ENCODE assay signal across 8 mouse cellular contexts in the genomic region with DNA sequence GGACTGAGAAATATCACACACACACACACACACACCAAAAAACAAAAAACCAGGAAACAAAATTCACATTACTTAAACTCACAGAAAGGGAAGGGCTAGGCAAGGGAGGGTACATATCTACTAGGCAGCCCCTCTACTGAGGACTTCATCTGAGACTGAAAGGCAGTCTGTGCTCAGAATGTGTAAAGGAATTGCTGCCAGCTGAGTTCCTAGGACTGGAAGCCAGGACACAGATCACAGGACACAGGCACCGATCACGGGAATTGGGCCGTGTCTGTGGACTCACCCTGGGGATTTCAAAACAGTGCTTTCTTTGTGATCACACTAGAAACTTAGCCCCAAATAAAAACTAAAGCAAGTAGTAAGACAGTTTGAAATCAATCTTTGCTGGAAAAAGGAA. TPM values are rescaled to one million over a fixed set of nuclear protein-coding genes. Genes with fewer than 3 reads are reported as not detected.
DNase-seq lines count a peak whose midpoint lies in the region; ATAC-seq lines count a peak whose summit lies in the region.

No protein-coding gene starts in this region.

- H3K4me1 ChIP-seq in forebrain, embryonic 10.5 days = peaks cover 37% of the 10 kb centered on the region
- H3K4me1 ChIP-seq in forebrain, embryonic 11.5 days (replicated peaks; ENCODE audit: control insufficient read depth, insufficient read depth, low read length) = 0 out of 2 replicates have a peak, but pooled peaks cover 2% of the 10 kb centered on the region
- H3K4me1 ChIP-seq in forebrain, embryonic 14.5 days (ENCODE audit: control insufficient read depth, insufficient read depth, low read length) = peaks cover 4% of the 10 kb centered on the region; the same call in 1 of the 2 replicates
- 0 out of 2 replicates have a peak, but pooled peaks cover 17% of the 10 kb centered on the region for H3K4me1 ChIP-seq in hindbrain, embryonic 14.5 days (replicated peaks; ENCODE audit: control insufficient read depth, insufficient read depth, low read length)
- H3K4me1 ChIP-seq in midbrain, embryonic 11.5 days (ENCODE audit: control insufficient read depth, insufficient read depth, low read length) = peaks cover 9% of the 10 kb centered on the region; the same call in 1 of the 2 replicates

- WGBS in forebrain, embryonic 10.5 days = 30% methylated on average over 3 of the region's 3 CpGs
- 31% methylated on average over 3 of the region's 3 CpGs for WGBS in forebrain, embryonic 11.5 days
- 27% methylated on average over 3 of the region's 3 CpGs for WGBS in forebrain, embryonic 14.5 days
- 23% methylated on average over 3 of the region's 3 CpGs for WGBS in hindbrain, embryonic 14.5 days
- 28% methylated on average over 3 of the region's 3 CpGs for WGBS in midbrain, embryonic 11.5 days

- peak overlapping the region; percentile 61 for H3K27ac ChIP-seq in forebrain, embryonic 10.5 days
- no peak overlapping the region for H3K27ac ChIP-seq in forebrain, embryonic 11.5 days (ENCODE audit: low read depth, low read length)
- no peak overlapping the region for H3K27ac ChIP-seq in forebrain, embryonic 14.5 days (ENCODE audit: low read depth, low read length)
- 0 out of 2 replicates have a peak overlapping the region, but pooled peaks have one; percentile 57 for H3K27ac ChIP-seq in hindbrain, embryonic 14.5 days
- H3K27ac ChIP-seq in midbrain, embryonic 11.5 days (ENCODE audit: low read depth, low read length) = no peak overlapping the region

- H3K9me3 ChIP-seq in forebrain, embryonic 10.5 days = no peaks in the 10 kb centered on the region
- H3K9me3 ChIP-seq in forebrain, embryonic 11.5 days (ENCODE audit: control insufficient read depth, low read length) = no peaks in the 10 kb centered on the region
- no peaks in the 10 kb centered on the region for H3K9me3 ChIP-seq in forebrain, embryonic 14.5 days (replicated peaks; ENCODE audit: control insufficient read depth, low read length)
- no peaks in the 10 kb centered on the region for H3K9me3 ChIP-seq in hindbrain, embryonic 14.5 days (ENCODE audit: control insufficient read depth, low read length)
- no peaks in the 10 kb centered on the region for H3K9me3 ChIP-seq in midbrain, embryonic 11.5 days (ENCODE audit: control insufficient read depth, low read length)

- ATAC-seq in forebrain, embryonic 11.5 days (replicated peaks; ENCODE audit: low FRiP score) = no peak; the same call in 1 of the 2 replicates
- peak; percentile 55 for ATAC-seq in forebrain, embryonic 14.5 days
- peak; percentile 75; the same call in 1 of the 2 replicates for ATAC-seq in hindbrain, embryonic 14.5 days (ENCODE audit: low FRiP score)
- peak; percentile 45; the same call in 1 of the 2 replicates for ATAC-seq in midbrain, embryonic 11.5 days (ENCODE audit: low FRiP score)

- H3K36me3 ChIP-seq in forebrain, embryonic 10.5 days (replicated peaks) = no peaks in the 10 kb centered on the region
- no peaks in the 10 kb centered on the region for H3K36me3 ChIP-seq in forebrain, embryonic 11.5 days (ENCODE audit: control insufficient read depth, insufficient read depth, low read length)
- no peaks in the 10 kb centered on the region for H3K36me3 ChIP-seq in forebrain, embryonic 14.5 days (ENCODE audit: control insufficient read depth, insufficient read depth, low read length)
- H3K36me3 ChIP-seq in hindbrain, embryonic 14.5 days (replicated peaks; ENCODE audit: control insufficient read depth, insufficient read depth) = no peaks in the 10 kb centered on the region
- no peaks in the 10 kb centered on the region for H3K36me3 ChIP-seq in midbrain, embryonic 11.5 days (ENCODE audit: control insufficient read depth, insufficient read depth, low read length)

- H3K9ac ChIP-seq in forebrain, embryonic 11.5 days (ENCODE audit: low read length) = no peak overlapping the region
- H3K9ac ChIP-seq in forebrain, embryonic 14.5 days (ENCODE audit: low read length) = no peak overlapping the region
- H3K9ac ChIP-seq in hindbrain, embryonic 14.5 days = no peak overlapping the region
- H3K9ac ChIP-seq in midbrain, embryonic 11.5 days (ENCODE audit: low read length) = peak overlapping the region; percentile 9; the same call in 1 of the 2 replicates

- no peaks in the 10 kb centered on the region for H3K27me3 ChIP-seq in forebrain, embryonic 10.5 days (ENCODE audit: poor library complexity, severe bottlenecking)
- H3K27me3 ChIP-seq in forebrain, embryonic 11.5 days (ENCODE audit: control insufficient read depth, insufficient read depth, low read length) = no peaks in the 10 kb centered on the region
- H3K27me3 ChIP-seq in forebrain, embryonic 14.5 days (replicated peaks; ENCODE audit: control insufficient read depth, insufficient read depth, low read length) = no peaks in the 10 kb centered on the region
- no peaks in the 10 kb centered on the region for H3K27me3 ChIP-seq in hindbrain, embryonic 14.5 days (ENCODE audit: control insufficient read depth, insufficient read depth, low read length)
- H3K27me3 ChIP-seq in midbrain, embryonic 11.5 days (ENCODE audit: control insufficient read depth, insufficient read depth, low read length) = no peaks in the 10 kb centered on the region

- H3K4me3 ChIP-seq in forebrain, embryonic 10.5 days = no peak overlapping the region
- no peak overlapping the region for H3K4me3 ChIP-seq in forebrain, embryonic 11.5 days (ENCODE audit: low read depth, low read length)
- no peak overlapping the region for H3K4me3 ChIP-seq in forebrain, embryonic 14.5 days (ENCODE audit: low read depth, low read length)
- no peak overlapping the region for H3K4me3 ChIP-seq in hindbrain, embryonic 14.5 days (replicated peaks; ENCODE audit: low read length)
- no peak overlapping the region for H3K4me3 ChIP-seq in midbrain, embryonic 11.5 days (ENCODE audit: low read depth, low read length)

- DNase-seq in forebrain, embryonic 10.5 days (ENCODE audit: extremely low spot score, low spot score) = no peak
- no peak for DNase-seq in forebrain, embryonic 11.5 days (ENCODE audit: low spot score)
- DNase-seq in NIH3T3 (ENCODE audit: low read depth) = peak; percentile 9
- no peak for DNase-seq in forebrain, embryonic 14.5 days (ENCODE audit: low spot score)
- no peak for DNase-seq in hindbrain, embryonic 14.5 days (ENCODE audit: low spot score)
- no peak for DNase-seq in midbrain, embryonic 11.5 days (ENCODE audit: low spot score, missing footprints)
- DNase-seq in ovary, postnatal 10 days (ENCODE audit: low spot score) = no peak
- no peak for DNase-seq in frontal cortex, postnatal 36 days (ENCODE audit: low spot score in 2 of 2)

- H3K4me2 ChIP-seq in forebrain, embryonic 11.5 days (ENCODE audit: low read depth, low read length, severe bottlenecking) = no peak overlapping the region
- H3K4me2 ChIP-seq in forebrain, embryonic 14.5 days (ENCODE audit: low read length) = no peak overlapping the region
- H3K4me2 ChIP-seq in hindbrain, embryonic 14.5 days (replicated peaks) = no peak overlapping the region
- no peak overlapping the region for H3K4me2 ChIP-seq in midbrain, embryonic 11.5 days

RNA-seq across cellular contexts. Expression of gene St3gal6, which starts 11.2 kb away (rescaled TPM):
- 9.3 and 10.6 TPM in 2 replicates for polyA plus RNA-seq in forebrain, embryonic 10.5 days (2016; fragmentation: Nextera tagmentation; extraction: Ambion mirVana)
- 8.3 and 8.8 TPM in 2 replicates for polyA plus RNA-seq in forebrain, embryonic 11.5 days (2014; fragmentation: Nextera tagmentation; extraction: Ambion mirVana)
- 7.8 and 8.3 TPM in 2 replicates for polyA plus RNA-seq in forebrain, embryonic 14.5 days (2014; fragmentation: Nextera tagmentation; extraction: Ambion mirVana)
- polyA plus RNA-seq in hindbrain, embryonic 14.5 days (2014; fragmentation: Nextera tagmentation; extraction: Ambion mirVana) = 10.4 and 10.8 TPM in 2 replicates
- 10.4 and 11.8 TPM in 2 replicates for polyA plus RNA-seq in midbrain, embryonic 11.5 days (2014; fragmentation: Nextera tagmentation; extraction: Ambion mirVana)

Comparison
In these comparisons a context has a peak if more than half of its experiments do, and no peak if none do; other contexts are left out.
1. H3K27ac ChIP-seq: peak in forebrain, embryonic 10.5 days (single experiment) and hindbrain, embryonic 14.5 days (single experiment); none in forebrain, embryonic 11.5 days (single experiment), forebrain, embryonic 14.5 days (single experiment) and midbrain, embryonic 11.5 days (single experiment).